Mouse (Mus musculus): ENCODE measurements around the gene Bmi1.

The Bmi1 gene

GRCm38 (mm10) chr2:18688286-18688685 is 11.5 kb downstream of the Bmi1 start:
- no peak for DNase-seq

- peak; percentile 64 to 68 for DNase-seq
Observed at GRCm38 (mm10) chr2:18688708-18689063, 11.9 kb downstream of the Bmi1 start.

- DNase-seq: peak; percentile 34 to 39
Observed at GRCm38 (mm10) chr2:18689064-18689921, 12.5 kb downstream of the Bmi1 start.

- peak; percentile 43 to 59 for DNase-seq
Observed at GRCm38 (mm10) chr2:18690055-18690691, 13.4 kb downstream of the Bmi1 start.

GRCm38 (mm10) chr2:18690756-18691155 is 13.9 kb downstream of the Bmi1 start:
- no peak for DNase-seq

GRCm38 (mm10) chr2:18692031-18692430 is 15.2 kb downstream of the Bmi1 start:
- DNase-seq: no peak

GRCm38 (mm10) chr2:18692548-18692947 is 15.7 kb downstream of the Bmi1 start:
- DNase-seq: no peak

- DNase-seq: no peak
Observed at GRCm38 (mm10) chr2:18693491-18693870, 16.7 kb downstream of the Bmi1 start.

- DNase-seq: peak; percentile 52 to 54
Observed at GRCm38 (mm10) chr2:18693871-18694610, 17.2 kb downstream of the Bmi1 start, which contains the start of gene Spag6. Spag6 (plus strand) TSS chr2:18694032.

- no peak for DNase-seq
Observed at GRCm38 (mm10) chr2:18694611-18694950, 17.8 kb downstream of the Bmi1 start.

- no peak for DNase-seq
Observed at GRCm38 (mm10) chr2:18695163-18695562, 18.3 kb downstream of the Bmi1 start.

- no peak for DNase-seq
Observed at GRCm38 (mm10) chr2:18695629-18696150, 18.9 kb downstream of the Bmi1 start.

GRCm38 (mm10) chr2:18697591-18698244 is 20.9 kb downstream of the Bmi1 start:
- no peak for DNase-seq

- peak; percentile 17 to 25 for DNase-seq
Observed at GRCm38 (mm10) chr2:18698663-18699385, 22.0 kb downstream of the Bmi1 start.

- no peak for DNase-seq
Observed at GRCm38 (mm10) chr2:18699401-18699990, 22.7 kb downstream of the Bmi1 start.

- no peak for DNase-seq
Observed at GRCm38 (mm10) chr2:18710356-18710755, 33.5 kb downstream of the Bmi1 start.

GRCm38 (mm10) chr2:18713071-18713470 is 36.3 kb downstream of the Bmi1 start:
- DNase-seq: no peak

GRCm38 (mm10) chr2:18714337-18714736 is 37.5 kb downstream of the Bmi1 start:
- DNase-seq: no peak

- DNase-seq: no peak
Observed at GRCm38 (mm10) chr2:18718521-18718920, 41.7 kb downstream of the Bmi1 start.

- no peak for DNase-seq
Observed at GRCm38 (mm10) chr2:18722208-18722830, 45.5 kb downstream of the Bmi1 start.

GRCm38 (mm10) chr2:18724462-18724861 is 47.6 kb downstream of the Bmi1 start:
- no peak for DNase-seq

Data from thymus, postnatal 36 days (tissue).